Mouse (Mus musculus) B cell, adult 62 days (primary cell): ENCODE data around the gene Duoxa1. TPM values are rescaled to one million over a fixed set of nuclear protein-coding genes. Genes with fewer than 3 reads are reported as not detected.

Source experiments
- total RNA-seq: library from RNA; stranded (reverse); gene quantifications from 4 replicates; pipeline ENCODE4 v1.2.4, GENCODE M21; 2023

Duoxa1 gene
- not detected in 4 replicates for total RNA-seq

GRCm38 (mm10) chr2:122313536-122313935 lies at the start of gene Duoxa1:
TSS of gene Duoxa1 (minus strand) at chr2:122313730.

GRCm38 (mm10) chr2:122315372-122315771 lies 1.8 kb upstream of the Duoxa1 start, which contains the start of gene Duox1:
TSS of gene Duox1 (plus strand) at chr2:122315672.

GRCm38 (mm10) chr2:122298596-122299490 lies 14.7 kb downstream of the Duoxa1 start, which contains the start of gene Duoxa2:
TSS of gene Duoxa2 (plus strand) at chr2:122298900.

GRCm38 (mm10) chr2:122298096-122298499 lies 15.4 kb downstream of the Duoxa1 start, which contains the start of gene Duox2:
TSS of gene Duox2 (minus strand) at chr2:122298449.

Other genes with a start within 250 kb of the Duoxa1 start
- gene Spg11, start 195.3 kb downstream of the Duoxa1 start, total RNA-seq = 28.5 to 31.7 TPM (median 31.6 TPM) in 4 replicates
- 1,478 to 1,606 TPM (median 1,516 TPM) in 4 replicates for gene B2m, start 166.0 kb downstream of the Duoxa1 start, total RNA-seq
- 0.63 to 3.3 TPM (median 2.0 TPM) in 4 replicates for gene Trim69, start 153.0 kb downstream of the Duoxa1 start, total RNA-seq
- gene Patl2, start 127.5 kb downstream of the Duoxa1 start, total RNA-seq = not detected in 4 replicates
- gene Terb2, start 127.5 kb downstream of the Duoxa1 start, total RNA-seq = not detected in 4 replicates
- gene Sord, start 79.0 kb downstream of the Duoxa1 start, total RNA-seq = 5.8 to 7.8 TPM (median 6.7 TPM) in 4 replicates
- gene Duox2, start 15.3 kb downstream of the Duoxa1 start, total RNA-seq = not detected in 4 replicates
- 0.36 TPM in 1 of 4 replicates, not detected in the others for gene Duoxa2, start 14.8 kb downstream of the Duoxa1 start, total RNA-seq
- not detected in 4 replicates for gene Duox1, start 1.9 kb upstream of the Duoxa1 start, total RNA-seq
- 2.6 to 4.6 TPM (median 3.8 TPM) in 4 replicates for gene Shf, start 55.4 kb upstream of the Duoxa1 start, total RNA-seq
- gene Slc28a2, start 112.7 kb upstream of the Duoxa1 start, total RNA-seq = 106 to 123 TPM (median 108 TPM) in 4 replicates
- 1.4 to 2.9 TPM (median 2.3 TPM) in 4 replicates for gene Gm14085, start 171.2 kb upstream of the Duoxa1 start, total RNA-seq